28 mouse cellular contexts compared by ENCODE assay signal in genomic region chr9:114468217-114468616, GRCm38 (mm10). TPM values are rescaled to one million over a fixed set of nuclear protein-coding genes. Genes with fewer than 3 reads are reported as not detected.
"Had no signal": no experiment of that assay in that cellular context is flagged by ENCODE, and none has a peak within 500 bp of the region (broad histone marks: within the 10 kb centered on the region; RNA-seq: fewer than 3 reads in every experiment).

No protein-coding gene starts in this region.

- DNase-seq: kidney, adult 2 months; left cerebral cortex, postnatal 4 days; lung, embryonic 14.5 days; lung, postnatal 36 days; midbrain, embryonic 14.5 days; right cerebral cortex, adult 18-20 months; right cerebral cortex, postnatal 14 days; spleen, adult 18-20 months; thymus, adult 18-20 months; thymus, postnatal 36 days had no signal

- H3K4me2 ChIP-seq: limb, embryonic 12.5 days; limb, embryonic 15.5 days; lung, embryonic 14.5 days; midbrain, embryonic 11.5 days; stomach, embryonic 15.5 days had no signal

- H3K27me3 ChIP-seq: limb, embryonic 12.5 days; limb, embryonic 15.5 days; stomach, embryonic 15.5 days had no signal

- H3K9ac ChIP-seq: limb, embryonic 12.5 days; limb, embryonic 15.5 days; lung, embryonic 14.5 days; stomach, embryonic 15.5 days had no signal

- H3K4me1 ChIP-seq: limb, embryonic 12.5 days; limb, embryonic 15.5 days; stomach, embryonic 15.5 days had no signal

- H3K4me3 ChIP-seq: limb, embryonic 12.5 days; limb, embryonic 15.5 days; stomach, embryonic 15.5 days had no signal

- H3K9me3 ChIP-seq: limb, embryonic 12.5 days; limb, embryonic 15.5 days; stomach, embryonic 15.5 days had no signal

- H3K27ac ChIP-seq: kidney, postnatal 0 days; limb, embryonic 12.5 days; limb, embryonic 15.5 days; stomach, embryonic 15.5 days had no signal

- ATAC-seq: inflammation-experienced regulatory T-cells, adult 6 months; intestine, postnatal 0 days; lung, postnatal 0 days had no signal

RNA-seq across cellular contexts. Expression of gene Ccr4, which starts 36.5 kb away (rescaled TPM):
- total RNA-seq: layer of hippocampus, adult 8-10 months; layer of hippocampus, postnatal 14 days; left cerebral cortex, adult 8-10 months; left cerebral cortex, postnatal 14 days; left cerebral cortex, postnatal 4 days; megakaryocyte-erythroid progenitor cell, adult 5-6 weeks; midbrain, postnatal 0 days had no signal
- polyA plus RNA-seq: limb, embryonic 12.5 days; lung, embryonic 14.5 days; lung, postnatal 0 days; midbrain, embryonic 11.5 days; midbrain, embryonic 14.5 days; midbrain, postnatal 0 days; neural tube, embryonic 11.5 days; neural tube, embryonic 14.5 days had no signal

RNA-seq across cellular contexts. Expression of gene C130032M10Rik, which starts 47.3 kb away (rescaled TPM):
- total RNA-seq: layer of hippocampus, adult 8-10 months; layer of hippocampus, postnatal 14 days; left cerebral cortex, adult 8-10 months; left cerebral cortex, postnatal 14 days; left cerebral cortex, postnatal 4 days; megakaryocyte-erythroid progenitor cell, adult 5-6 weeks; midbrain, postnatal 0 days had no signal
- polyA plus RNA-seq: inflammation-experienced regulatory T-cells, adult 6 months; intestine, postnatal 0 days; kidney, adult 2 months; lung, embryonic 14.5 days; midbrain, embryonic 11.5 days; midbrain, embryonic 14.5 days; midbrain, postnatal 0 days; neural tube, embryonic 11.5 days; neural tube, embryonic 14.5 days; testis, adult 2 months; urinary bladder, adult 2 months had no signal
